In the genomic region with DNA sequence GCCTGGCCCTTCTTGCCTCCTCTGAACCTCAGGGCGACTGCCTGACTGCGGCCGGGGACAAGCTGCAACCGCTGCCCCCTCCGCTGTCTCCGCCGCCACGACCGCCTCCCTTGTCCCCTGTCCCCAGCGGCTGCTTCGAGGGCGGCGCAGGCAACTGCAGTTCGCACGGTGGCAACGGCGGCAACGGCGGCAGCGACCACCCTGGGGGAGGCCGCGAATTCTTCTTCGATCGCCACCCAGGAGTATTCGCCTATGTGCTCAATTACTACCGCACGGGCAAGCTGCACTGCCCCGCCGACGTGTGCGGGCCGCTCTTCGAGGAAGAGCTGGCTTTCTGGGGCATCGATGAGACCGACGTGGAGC, we compare ENCODE assay signal across 9 mouse cellular contexts. TPM values are rescaled to one million over a fixed set of nuclear protein-coding genes. Genes with fewer than 3 reads are reported as not detected.
DNase-seq lines count a peak whose midpoint lies in the region; ATAC-seq and TF ChIP-seq lines count a peak whose summit lies in the region.
"Had no signal": no experiment of that assay in that cellular context is flagged by ENCODE, and none has a peak within 500 bp of the region (broad histone marks: within the 10 kb centered on the region; RNA-seq: fewer than 3 reads in every experiment).

No protein-coding gene starts in this region.

- WGBS in intestine, embryonic 15.5 days, result under 1% methylated on average over 36 of the region's 36 CpGs
- under 1% methylated on average over 36 of the region's 36 CpGs for WGBS in midbrain, embryonic 13.5 days

- no peaks in the 10 kb centered on the region for H3K36me3 ChIP-seq in testis, adult 2 months (ENCODE audit: control insufficient read depth, insufficient read depth, low read length)
- no peaks in the 10 kb centered on the region for H3K36me3 ChIP-seq in intestine, embryonic 15.5 days
- H3K36me3 ChIP-seq in midbrain, embryonic 13.5 days, result no peaks in the 10 kb centered on the region

- DNase-seq in cerebellum, postnatal 25 days, result peak; percentile 4 to 25
- DNase-seq in testis, postnatal 14 days (ENCODE audit: low spot score), result no peak
- no peak for DNase-seq in thymus, postnatal 14 days
- DNase-seq in ovary, postnatal 10 days (ENCODE audit: low spot score), result no peak

- no peak for ATAC-seq in cerebellum, adult (ENCODE audit: insufficient number of reproducible peaks, low FRiP score, low TSS enrichment)
- peak; percentile 49; the same call in 1 of the 2 replicates for ATAC-seq in intestine, embryonic 15.5 days
- peak; percentile 55 for ATAC-seq in midbrain, embryonic 13.5 days

- peak; percentile 26; the same call in 1 of the 2 replicates for TF ChIP-seq POLR2A in testis, adult 2 months (IDR thresholded peaks at IDR 0.05; ENCODE audit: control insufficient read depth, low read depth, low read length)

- peaks cover 21% of the 10 kb centered on the region for H3K4me1 ChIP-seq in testis, adult 2 months (ENCODE audit: control insufficient read depth, insufficient read depth, low read length)
- peaks cover 13% of the 10 kb centered on the region for H3K4me1 ChIP-seq in intestine, embryonic 15.5 days (replicated peaks)
- H3K4me1 ChIP-seq in midbrain, embryonic 13.5 days (replicated peaks), result peaks cover 18% of the 10 kb centered on the region

- TF ChIP-seq CTCF in testis, adult 2 months (IDR thresholded peaks at IDR 0.05; ENCODE audit: control insufficient read depth, insufficient read depth, insufficient replicate concordance, low read depth, low read length), result no peak

- peak overlapping the region; percentile 17; the same call in 1 of the 2 replicates for H3K9ac ChIP-seq in intestine, embryonic 15.5 days
- peak overlapping the region; percentile 68 for H3K9ac ChIP-seq in midbrain, embryonic 13.5 days (replicated peaks)

- H3K9me3 ChIP-seq in intestine, embryonic 15.5 days, result no peaks in the 10 kb centered on the region
- no peaks in the 10 kb centered on the region for H3K9me3 ChIP-seq in midbrain, embryonic 13.5 days

- H3K4me3 ChIP-seq in testis, adult 2 months (ENCODE audit: control insufficient read depth, low read depth, low read length), result peak overlapping the region; percentile 82
- peak overlapping the region; percentile 33 for H3K4me3 ChIP-seq in intestine, embryonic 15.5 days (replicated peaks)
- H3K4me3 ChIP-seq in midbrain, embryonic 13.5 days (replicated peaks), result peak overlapping the region; percentile 54
- H3K4me3 ChIP-seq: erythroblast, embryonic 14.5 days had no signal

- H3K27ac ChIP-seq in testis, adult 2 months (ENCODE audit: control insufficient read depth, insufficient read depth, low read depth, low read length), result no peak overlapping the region
- H3K27ac ChIP-seq in intestine, embryonic 15.5 days, result no peak overlapping the region
- no peak overlapping the region for H3K27ac ChIP-seq in midbrain, embryonic 13.5 days

- H3K27me3 ChIP-seq in testis, adult 2 months (ENCODE audit: control insufficient read depth, insufficient read depth, low read length), result peaks cover 4% of the 10 kb centered on the region; the same call in 1 of the 2 replicates
- H3K27me3 ChIP-seq in intestine, embryonic 15.5 days (replicated peaks), result peaks cover 33% of the 10 kb centered on the region
- peaks cover 32% of the 10 kb centered on the region for H3K27me3 ChIP-seq in midbrain, embryonic 13.5 days

- peak overlapping the region; percentile 94 for H3K4me2 ChIP-seq in intestine, embryonic 15.5 days (replicated peaks)
- peak overlapping the region; percentile 83 for H3K4me2 ChIP-seq in midbrain, embryonic 13.5 days (replicated peaks)

RNA-seq across cellular contexts. Expression of a gene that starts 0.9 kb away (rescaled TPM):
- 2.0 and 2.2 TPM in 2 replicates for polyA plus RNA-seq in testis, adult 2 months (2012; rRNA removed)
- 0.48 and 0.85 TPM in 2 replicates for polyA plus RNA-seq in intestine, embryonic 15.5 days (2015; fragmentation: Nextera tagmentation; extraction: Ambion mirVana)
- polyA plus RNA-seq in midbrain, embryonic 13.5 days (2015; fragmentation: Nextera tagmentation; extraction: Ambion mirVana), result 3.3 and 4.1 TPM in 2 replicates

Comparison
In these comparisons a context has a peak if more than half of its experiments do, and no peak if none do; other contexts are left out.
1. DNase-seq: peak in cerebellum, postnatal 25 days (2 of 2); none in testis, postnatal 14 days (single experiment), thymus, postnatal 14 days (single experiment) and ovary, postnatal 10 days (single experiment).
2. Peak in every context shown above with its lines, with median percentiles within 50 percentile points of each other: H3K4me3 ChIP-seq.